Mouse (Mus musculus): ENCODE measurements around the gene Acnat2.
"Not testable (repeated sequence)": the region's sequence is repeated elsewhere in the genome, so short reads cannot be mapped to it uniquely, and the experiment has no call there.

Acnat2 gene

DNA sequence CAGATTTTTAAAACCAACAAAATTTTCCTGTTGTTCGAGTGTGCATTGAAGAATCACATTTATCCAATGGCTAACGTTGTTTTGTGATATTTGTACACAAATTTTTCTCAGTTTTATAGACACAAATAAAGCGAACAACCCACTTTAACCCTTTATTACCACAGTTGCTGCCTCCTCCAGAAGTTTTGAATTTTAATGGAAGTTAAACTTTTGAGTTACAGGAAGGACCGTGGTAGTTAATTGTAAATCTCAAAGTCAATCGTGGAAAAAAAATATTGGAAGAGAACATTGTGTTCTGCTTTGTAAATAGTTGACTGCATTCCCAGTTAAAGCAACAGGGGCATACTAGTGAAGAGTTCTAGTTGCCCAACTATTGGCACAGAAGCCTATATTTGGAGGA is at the start of gene Acnat2:
Acnat2 (minus strand) TSS at position 195 of the 400 bp plus-strand sequence.
- DNase-seq (ENCODE audit: extremely low read depth, insufficient read length, low spot score), result not testable (repeated sequence)

DNA sequence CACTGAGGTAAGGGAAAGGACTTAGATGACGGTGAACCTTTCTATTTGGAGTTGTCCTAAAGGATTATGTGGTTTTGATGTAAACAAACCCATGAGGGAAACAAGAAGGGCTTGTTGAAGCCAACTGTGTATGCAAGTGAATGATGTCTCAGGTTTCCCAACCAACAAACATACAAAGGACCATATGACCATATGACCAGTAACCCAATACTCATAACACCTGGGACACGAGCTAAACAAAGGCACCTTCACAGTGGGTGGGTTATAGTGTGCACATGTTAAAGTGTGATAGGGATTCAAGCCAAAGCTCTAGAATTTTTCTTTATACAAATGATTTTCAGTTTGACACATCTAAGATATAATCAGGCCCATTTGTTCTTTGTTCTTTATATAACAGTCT is 48.2 kb upstream of the Acnat2 start:
- DNase-seq (ENCODE audit: extremely low read depth, insufficient read length, low spot score), result no peak

DNA sequence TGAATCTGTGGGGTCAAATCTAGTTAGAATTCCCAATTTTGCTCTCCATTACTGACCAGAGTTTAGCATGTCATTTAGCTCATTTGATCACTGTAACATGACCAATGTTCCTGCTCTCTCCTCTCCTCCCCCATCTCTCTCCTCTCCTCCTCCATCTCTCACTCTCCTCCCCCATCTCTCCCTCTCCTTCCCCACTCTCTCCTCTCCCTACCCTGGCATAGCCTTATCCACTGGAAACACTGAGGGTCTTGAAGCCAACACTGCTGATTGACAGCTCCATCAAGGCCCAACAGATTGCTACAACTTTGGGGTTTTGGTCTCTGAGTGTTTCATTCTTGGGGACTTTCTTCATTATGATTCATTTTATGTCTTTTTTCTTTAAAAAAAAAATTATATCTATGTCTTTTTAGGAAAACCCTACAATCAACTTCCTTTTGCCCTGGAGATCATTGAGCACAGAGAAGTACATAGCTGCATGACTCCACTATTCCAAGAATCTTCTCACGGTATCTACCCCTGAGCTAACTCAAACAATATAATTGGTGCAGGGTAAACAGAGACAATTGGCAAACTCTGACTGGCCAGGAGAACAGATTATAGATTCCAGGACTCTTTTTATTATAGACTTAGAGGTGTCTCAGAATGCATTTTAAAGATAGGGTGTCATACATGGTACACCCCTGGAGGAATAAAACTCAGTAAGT is 44.0 kb upstream of the Acnat2 start:
- DNase-seq (ENCODE audit: extremely low read depth, insufficient read length, low spot score), result no peak

DNA sequence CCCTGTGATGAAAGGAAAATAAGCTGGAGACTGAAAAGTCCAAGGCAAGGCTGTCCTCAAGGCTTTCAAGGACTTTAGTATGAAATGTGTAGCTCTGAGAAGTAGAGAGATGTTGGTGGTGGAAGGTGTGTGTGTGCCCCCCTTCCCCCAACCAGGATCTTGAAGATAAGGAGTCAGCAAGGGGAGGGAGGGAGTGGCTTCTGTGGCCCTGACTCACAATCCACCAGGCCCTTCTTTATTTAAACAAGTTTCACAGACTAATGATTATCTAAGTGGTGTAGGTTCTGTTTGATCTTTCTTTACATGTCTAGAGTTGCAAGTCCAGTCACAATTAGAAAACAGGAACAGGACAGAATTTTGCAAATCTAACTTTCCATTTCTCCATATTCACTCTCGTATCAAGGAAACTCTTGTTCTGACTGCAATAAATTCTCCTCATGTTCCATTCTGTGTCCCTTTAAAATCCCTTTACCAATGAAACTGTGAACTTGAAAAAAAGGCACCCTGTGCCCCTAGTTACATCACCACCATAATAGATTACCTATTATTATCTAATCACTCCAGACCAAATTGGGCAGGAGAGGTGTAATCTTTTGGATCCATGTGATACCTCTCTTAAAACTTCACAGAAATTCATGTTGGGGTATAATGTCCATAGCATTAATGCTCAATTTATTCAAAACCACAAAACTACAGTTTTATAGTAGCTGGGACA is 43.3 kb upstream of the Acnat2 start:
- not testable (repeated sequence) for DNase-seq (ENCODE audit: extremely low read depth, insufficient read length, low spot score)

DNA sequence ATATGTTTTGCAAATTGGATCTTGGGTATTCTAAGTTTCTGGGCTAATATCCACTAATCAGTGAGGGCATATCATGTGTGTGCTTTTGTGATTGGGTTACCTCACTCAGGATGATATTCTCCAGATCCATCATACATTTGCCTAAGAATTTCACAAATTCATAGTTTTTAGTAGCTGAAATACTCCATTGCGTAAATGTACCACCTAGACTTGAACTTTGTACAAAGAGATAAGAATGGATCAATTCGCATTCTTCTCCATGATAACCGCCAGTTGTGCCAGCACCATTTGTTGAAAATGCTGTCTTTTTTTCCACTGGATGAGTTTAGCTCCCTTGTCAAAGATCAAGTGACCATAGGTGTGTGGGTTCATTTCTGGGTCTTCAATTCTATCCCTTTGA is 29.0 kb upstream of the Acnat2 start:
- not testable (repeated sequence) for DNase-seq (ENCODE audit: extremely low read depth, insufficient read length, low spot score)

DNA sequence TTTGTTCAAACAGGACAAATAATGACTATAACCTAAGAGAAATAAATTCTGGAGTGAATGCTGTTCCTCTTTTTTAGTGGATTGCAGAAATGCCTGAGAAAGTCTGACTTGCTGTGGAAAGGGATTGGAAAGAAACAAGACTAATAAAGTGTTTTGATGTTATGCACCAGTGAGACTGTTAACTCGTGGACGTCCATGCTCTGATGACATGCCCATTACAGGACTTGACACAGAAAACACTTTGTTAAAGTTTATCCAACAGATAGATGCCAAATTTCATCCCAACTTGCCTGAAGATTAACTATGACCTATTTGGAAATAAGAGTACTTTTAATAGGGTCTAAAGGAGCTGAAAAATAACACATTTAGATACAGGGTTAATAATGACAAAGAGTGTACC is 2.2 kb upstream of the Acnat2 start:
- not testable (repeated sequence) for DNase-seq (ENCODE audit: extremely low read depth, insufficient read length, low spot score)

DNA sequence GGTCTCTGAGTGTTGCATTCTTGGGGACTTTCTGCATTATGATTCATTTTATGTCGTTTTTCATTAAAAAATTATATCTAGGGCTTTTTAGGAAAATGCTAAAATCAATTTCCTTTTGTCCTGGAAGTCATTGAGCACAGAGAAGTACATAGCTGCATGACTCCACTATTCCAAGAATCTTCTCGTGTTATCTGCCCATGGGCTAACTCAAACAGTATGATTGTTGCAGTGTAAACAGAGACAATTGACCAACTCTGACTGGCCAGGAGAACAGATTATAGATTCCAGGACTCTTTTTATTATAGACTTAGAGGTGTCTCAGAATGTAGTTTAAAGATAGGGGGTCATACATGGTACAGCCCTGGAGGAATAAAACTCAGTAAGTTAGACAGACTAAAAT is 21.1 kb downstream of the Acnat2 start:
- DNase-seq (ENCODE audit: extremely low read depth, insufficient read length, low spot score), result no peak

DNA sequence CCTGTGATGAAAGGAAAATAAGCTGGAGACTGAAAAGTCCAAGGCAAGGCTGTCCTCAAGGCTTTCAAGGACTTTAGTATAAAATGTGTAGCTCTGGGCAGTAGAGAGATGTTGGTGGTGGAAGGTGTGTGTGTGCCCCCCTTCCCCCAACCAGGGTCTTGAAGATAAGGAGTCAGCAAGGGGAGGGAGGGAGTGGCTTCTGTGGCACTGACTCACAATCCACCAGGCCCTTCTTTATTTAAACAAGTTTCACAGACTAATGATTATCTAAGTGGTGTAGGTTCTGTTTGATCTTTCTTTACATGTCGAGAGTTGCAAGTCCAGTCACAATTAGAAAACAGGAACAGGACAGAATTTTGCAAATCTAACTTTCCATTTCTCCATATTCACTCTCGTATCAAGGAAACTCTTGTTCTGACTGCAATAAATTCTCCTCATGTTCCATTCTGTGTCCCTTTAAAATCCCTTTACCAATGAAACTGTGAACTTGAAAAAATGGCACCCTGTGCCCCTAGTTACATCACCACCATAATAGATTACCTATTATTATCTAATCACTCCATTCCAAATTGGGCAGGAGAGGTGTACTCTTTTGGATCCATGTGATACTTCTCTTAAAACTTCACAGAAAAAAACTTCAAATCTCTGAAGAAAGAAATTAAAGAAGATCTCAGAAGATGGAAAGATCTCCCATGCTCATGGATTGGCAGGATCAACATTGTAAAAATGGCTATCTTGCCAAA is 24.2 kb downstream of the Acnat2 start:
- not testable (repeated sequence) for DNase-seq (ENCODE audit: extremely low read depth, insufficient read length, low spot score)

DNA sequence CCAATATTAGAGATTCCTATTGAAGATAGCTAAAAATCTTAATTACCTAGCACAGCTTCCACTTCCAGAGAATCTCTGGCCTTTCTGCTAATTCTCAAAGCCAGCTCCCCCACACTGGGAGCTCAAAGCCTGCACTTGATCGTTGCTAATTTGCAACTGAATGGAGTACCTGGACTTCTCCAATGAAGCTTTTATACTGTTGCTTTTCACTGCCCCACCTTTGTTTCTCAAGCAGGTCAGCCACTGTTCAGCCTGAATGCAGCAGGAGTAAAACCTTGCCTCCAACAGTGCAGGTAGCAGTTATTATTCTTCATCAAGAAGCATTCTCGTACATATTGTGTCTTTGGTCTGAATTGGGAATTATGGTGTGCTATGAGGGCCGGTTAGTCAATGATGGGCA is 39.9 kb downstream of the Acnat2 start:
- not testable (repeated sequence) for DNase-seq (ENCODE audit: extremely low read depth, insufficient read length, low spot score)

DNA sequence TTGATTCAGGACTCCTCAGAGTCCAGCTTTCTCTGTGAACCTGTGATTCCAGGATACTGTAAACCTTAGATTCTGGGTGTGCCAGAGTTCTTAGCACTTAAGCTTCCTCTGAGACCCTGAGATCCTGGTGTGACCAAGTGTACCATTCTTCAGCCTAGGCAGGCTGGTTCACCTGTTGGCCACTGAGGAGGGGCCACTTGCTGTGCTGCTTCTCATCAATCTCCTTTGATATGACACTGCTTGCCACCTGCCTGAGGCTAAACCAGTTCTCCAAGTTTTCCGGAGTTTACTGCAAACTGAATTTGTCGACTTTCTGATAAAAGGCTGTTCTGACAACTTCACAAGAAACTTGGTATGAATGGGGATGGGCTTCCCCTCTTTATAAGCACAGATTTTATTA is 50.9 kb downstream of the Acnat2 start:
- no peak for DNase-seq (ENCODE audit: extremely low read depth, insufficient read length, low spot score)

DNA sequence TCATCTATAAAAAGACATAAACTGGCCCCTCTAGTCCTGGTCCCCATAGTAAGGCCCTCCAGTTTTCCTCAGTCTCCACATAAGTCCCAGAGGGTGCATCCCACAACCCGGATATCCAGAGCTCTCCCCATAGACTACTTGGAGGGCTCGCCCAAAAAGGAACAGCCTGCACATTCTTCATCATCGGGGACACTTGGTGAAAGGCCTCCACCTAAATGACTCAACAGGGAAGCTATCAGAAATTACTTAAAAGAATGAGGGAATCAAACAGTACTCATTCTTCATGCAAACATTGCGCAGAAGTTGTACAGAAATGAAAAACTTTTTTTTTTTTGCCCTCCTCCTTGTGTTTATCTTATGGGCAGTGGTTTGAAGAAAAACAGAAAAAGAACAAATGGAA is 57.5 kb downstream of the Acnat2 start:
- no peak for DNase-seq (ENCODE audit: extremely low read depth, insufficient read length, low spot score)

DNA sequence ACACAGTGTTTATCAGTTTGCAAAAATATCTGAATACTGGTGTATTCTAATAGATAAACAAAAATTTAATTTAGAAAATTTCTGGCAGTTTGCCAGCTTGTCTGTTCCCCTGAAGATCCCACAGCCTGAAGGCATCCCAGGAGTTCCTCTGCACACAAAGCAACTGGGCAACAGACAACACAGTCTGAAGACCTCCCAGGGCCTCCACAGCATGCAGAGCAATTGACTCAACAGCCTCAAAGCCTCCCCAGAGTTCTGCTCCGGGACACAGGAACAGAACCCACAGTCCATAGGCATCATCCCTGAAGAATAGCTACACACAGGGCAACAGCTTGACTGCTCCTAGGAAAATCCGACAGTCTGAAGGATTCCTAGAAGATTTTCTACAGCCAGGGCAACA is 59.3 kb downstream of the Acnat2 start:
- DNase-seq (ENCODE audit: extremely low read depth, insufficient read length, low spot score), result no peak

DNA sequence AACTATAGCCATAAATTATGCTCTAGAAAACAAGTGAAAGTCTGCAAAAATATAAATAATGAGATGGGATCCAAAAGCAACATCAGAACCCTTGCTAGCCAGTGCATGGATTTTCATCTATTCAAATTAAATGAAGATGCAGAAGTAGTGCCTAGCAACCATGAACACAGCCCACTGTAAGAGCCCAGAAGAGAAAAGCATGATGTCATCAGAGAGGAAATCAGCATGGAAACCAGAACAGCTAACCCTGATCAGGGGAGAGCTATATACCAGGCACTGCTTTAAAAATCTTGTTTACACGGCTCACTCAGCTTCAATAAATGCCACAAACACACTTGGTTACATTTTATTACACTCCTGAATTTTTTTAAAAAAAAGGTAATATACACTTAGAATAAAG is 60.0 kb downstream of the Acnat2 start:
- DNase-seq (ENCODE audit: extremely low read depth, insufficient read length, low spot score), result not testable (repeated sequence)

DNA sequence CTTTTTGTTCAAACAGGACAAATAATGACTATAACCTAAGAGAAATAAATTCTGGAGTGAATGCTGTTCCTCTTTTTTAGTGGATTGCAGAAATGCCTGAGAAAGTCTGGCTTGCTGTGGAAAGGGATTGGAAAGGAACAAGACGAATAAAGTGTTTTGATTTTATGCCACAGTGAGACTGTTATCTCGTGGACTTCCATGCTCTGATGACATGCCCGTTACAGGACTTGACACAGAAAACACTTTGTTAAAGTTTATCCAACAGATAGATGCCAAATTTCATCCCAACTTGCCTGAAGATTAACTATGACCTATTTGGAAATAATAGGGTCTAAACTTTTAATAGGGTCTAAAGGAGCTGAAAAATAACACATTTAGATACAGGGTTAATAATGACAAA is 67.9 kb downstream of the Acnat2 start:
- DNase-seq (ENCODE audit: extremely low read depth, insufficient read length, low spot score), result not testable (repeated sequence)

DNA sequence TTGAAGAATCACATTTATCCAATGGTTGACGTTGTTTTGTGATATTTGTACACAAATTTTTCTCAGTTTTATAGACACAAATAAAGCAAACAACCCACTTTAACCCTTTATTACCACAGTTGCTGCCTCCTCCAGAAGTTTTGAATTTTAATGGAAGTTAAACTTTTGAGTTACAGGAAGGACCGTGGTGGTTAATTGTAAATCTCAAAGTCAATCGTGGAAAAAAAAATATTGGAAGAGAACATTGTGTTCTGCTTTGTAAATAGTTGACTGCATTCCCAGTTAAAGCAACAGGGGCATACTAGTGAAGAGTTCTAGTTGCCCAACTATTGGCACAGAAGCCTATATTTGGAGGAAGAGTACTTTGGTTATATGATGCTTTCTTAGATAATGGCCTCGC is 70.0 kb downstream of the Acnat2 start:
- DNase-seq (ENCODE audit: extremely low read depth, insufficient read length, low spot score), result not testable (repeated sequence)

All from 3134 (cell line).